Mouse (Mus musculus): ENCODE measurements around the gene Bik. TPM values are rescaled to one million over a fixed set of nuclear protein-coding genes. Genes with fewer than 3 reads are reported as not detected.

Gene Bik
- polyA plus RNA-seq, 2 experiments: 1.3 to 2.0 TPM

DNA sequence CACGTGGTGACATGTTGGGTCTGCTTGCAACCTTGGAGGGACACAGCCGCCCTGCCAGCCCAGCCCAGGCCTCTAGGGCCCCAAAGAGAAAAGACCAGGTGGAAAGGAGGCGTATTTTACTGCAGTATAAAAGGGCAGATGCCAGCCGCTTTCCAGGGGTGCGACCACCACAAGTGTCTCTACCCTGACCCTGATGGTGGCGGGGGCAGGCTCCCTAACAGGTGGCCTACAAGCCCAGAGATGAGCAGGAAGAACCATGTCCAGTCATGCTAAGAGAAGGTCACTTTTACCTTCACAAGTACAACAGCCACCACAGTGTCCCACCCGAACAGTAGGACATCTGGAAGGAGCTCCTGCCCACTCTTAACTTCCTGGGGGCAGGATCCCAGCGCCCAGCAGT, 48.9 kb downstream of the Bik start:
- no peak overlapping the region for H3K27ac ChIP-seq
- H3K4me1 ChIP-seq (replicated peaks; ENCODE audit: control insufficient read depth in 2 of 2, insufficient read depth in 2 of 2, low read length in 1 of 2): no peaks in the 10 kb centered on the region
- DNase-seq (ENCODE audit: low read depth in 3 of 3, low spot score in 3 of 3): no peak
- H3K4me3 ChIP-seq (ENCODE audit: insufficient read depth in 1 of 2, low read depth in 2 of 2, low read length in 2 of 2): no peak overlapping the region
- H3K27me3 ChIP-seq (ENCODE audit: control insufficient read depth, insufficient read depth, low read length): no peaks in the 10 kb centered on the region
- WGBS (ENCODE audit: insufficient replicate concordance): 88% methylated on average over 8 of the region's 8 CpGs
- TF ChIP-seq EP300 (IDR thresholded peaks at IDR 0.05; ENCODE audit: low read depth) (no peak), CTCF (IDR thresholded peaks at IDR 0.05; ENCODE audit: low read depth) (no peak)
- H3K9ac ChIP-seq (replicated peaks): no peak overlapping the region
- peaks cover 71% of the 10 kb centered on the region for H3K36me3 ChIP-seq (replicated peaks; ENCODE audit: control insufficient read depth, insufficient read depth, low read depth)
- ATAC-seq (ENCODE audit: insufficient read depth): no peak
- no peaks in the 10 kb centered on the region for H3K9me3 ChIP-seq (ENCODE audit: control insufficient read depth, low read length)
- H3K4me2 ChIP-seq (ENCODE audit: low read depth): no peak overlapping the region

DNA sequence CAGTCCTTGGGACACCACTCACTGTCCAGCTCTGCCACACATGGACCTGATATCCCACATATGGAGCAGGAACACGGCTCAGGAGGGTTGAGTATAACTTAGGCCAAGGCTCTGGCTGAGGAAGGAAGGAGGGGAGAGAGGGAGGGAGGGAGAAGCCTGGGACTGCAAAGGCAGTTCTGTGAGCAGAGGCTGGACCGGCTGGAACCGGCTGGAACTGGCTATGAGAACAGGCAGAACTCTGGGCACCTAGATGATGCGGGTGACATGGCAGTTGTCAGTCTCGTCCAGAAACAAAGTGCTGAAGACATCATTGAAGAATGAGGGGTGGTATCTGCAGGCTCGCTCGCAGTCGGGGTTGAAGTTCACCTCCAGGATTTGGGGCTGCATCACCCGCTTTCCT, 50.0 kb downstream of the Bik start:
- Histone ChIP-seq H3K4me3 (ENCODE audit: insufficient read depth in 1 of 2, low read depth in 2 of 2, low read length in 2 of 2) (no peak overlapping the region), H3K27ac (no peak overlapping the region), H3K4me1 (replicated peaks; ENCODE audit: control insufficient read depth in 2 of 2, insufficient read depth in 2 of 2, low read length in 1 of 2) (no peaks in the 10 kb centered on the region), H3K9me3 (ENCODE audit: control insufficient read depth, low read length) (no peaks in the 10 kb centered on the region), H3K36me3 (replicated peaks; ENCODE audit: control insufficient read depth, insufficient read depth, low read depth) (peaks cover 78% of the 10 kb centered on the region), H3K27me3 (ENCODE audit: control insufficient read depth, insufficient read depth, low read length) (no peaks in the 10 kb centered on the region), H3K4me2 (ENCODE audit: low read depth) (no peak overlapping the region), H3K9ac (replicated peaks) (no peak overlapping the region)
- TF ChIP-seq CTCF (IDR thresholded peaks at IDR 0.05; ENCODE audit: low read depth) (no peak), EP300 (IDR thresholded peaks at IDR 0.05; ENCODE audit: low read depth) (no peak)
- 91% methylated on average over 9 of the region's 9 CpGs for WGBS (ENCODE audit: insufficient replicate concordance)
- DNase-seq (ENCODE audit: low read depth in 3 of 3, low spot score in 3 of 3) (no peak), ATAC-seq (ENCODE audit: insufficient read depth) (no peak)

DNA sequence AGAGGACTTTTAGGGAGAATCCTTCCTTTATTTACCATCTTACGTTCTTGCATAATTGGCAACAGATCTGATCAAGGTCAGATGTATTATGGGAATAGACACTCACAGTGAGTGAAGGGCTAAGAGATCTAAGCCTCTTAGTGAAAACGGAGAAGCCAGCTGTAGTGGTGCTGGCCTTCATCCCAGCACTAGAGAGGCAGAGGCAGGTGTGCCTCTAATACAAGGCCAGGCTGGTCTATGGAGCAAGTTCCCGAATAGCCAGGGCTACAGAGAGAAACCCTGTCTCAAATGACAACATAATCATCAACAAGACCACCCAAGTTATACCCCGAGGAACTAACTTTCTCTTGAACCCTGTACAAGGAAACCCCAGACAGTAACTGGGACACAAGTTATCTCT, 56.3 kb downstream of the Bik start:
- TF ChIP-seq EP300 (IDR thresholded peaks at IDR 0.05; ENCODE audit: low read depth) (no peak), CTCF (IDR thresholded peaks at IDR 0.05; ENCODE audit: low read depth) (no peak)
- H3K4me2 ChIP-seq (ENCODE audit: low read depth): no peak overlapping the region
- peaks cover 13 to 14% of the 10 kb centered on the region in 2 experiments for H3K4me1 ChIP-seq (replicated peaks; ENCODE audit: control insufficient read depth in 2 of 2, insufficient read depth in 2 of 2, low read length in 1 of 2)
- no peak overlapping the region for H3K9ac ChIP-seq (replicated peaks)
- H3K27me3 ChIP-seq (ENCODE audit: control insufficient read depth, insufficient read depth, low read length): no peaks in the 10 kb centered on the region
- H3K27ac ChIP-seq: no peak overlapping the region; the same call in 1 of the 2 replicates
- no peak overlapping the region for H3K4me3 ChIP-seq (ENCODE audit: insufficient read depth in 1 of 2, low read depth in 2 of 2, low read length in 2 of 2)
- peaks cover 92% of the 10 kb centered on the region for H3K36me3 ChIP-seq (replicated peaks; ENCODE audit: control insufficient read depth, insufficient read depth, low read depth)
- WGBS (ENCODE audit: insufficient replicate concordance): 82% methylated on average over 4 of the region's 4 CpGs
- DNase-seq (ENCODE audit: low read depth in 3 of 3, low spot score in 3 of 3) (no peak), ATAC-seq (ENCODE audit: insufficient read depth) (no peak)
- H3K9me3 ChIP-seq (ENCODE audit: control insufficient read depth, low read length): peaks cover 6% of the 10 kb centered on the region

DNA sequence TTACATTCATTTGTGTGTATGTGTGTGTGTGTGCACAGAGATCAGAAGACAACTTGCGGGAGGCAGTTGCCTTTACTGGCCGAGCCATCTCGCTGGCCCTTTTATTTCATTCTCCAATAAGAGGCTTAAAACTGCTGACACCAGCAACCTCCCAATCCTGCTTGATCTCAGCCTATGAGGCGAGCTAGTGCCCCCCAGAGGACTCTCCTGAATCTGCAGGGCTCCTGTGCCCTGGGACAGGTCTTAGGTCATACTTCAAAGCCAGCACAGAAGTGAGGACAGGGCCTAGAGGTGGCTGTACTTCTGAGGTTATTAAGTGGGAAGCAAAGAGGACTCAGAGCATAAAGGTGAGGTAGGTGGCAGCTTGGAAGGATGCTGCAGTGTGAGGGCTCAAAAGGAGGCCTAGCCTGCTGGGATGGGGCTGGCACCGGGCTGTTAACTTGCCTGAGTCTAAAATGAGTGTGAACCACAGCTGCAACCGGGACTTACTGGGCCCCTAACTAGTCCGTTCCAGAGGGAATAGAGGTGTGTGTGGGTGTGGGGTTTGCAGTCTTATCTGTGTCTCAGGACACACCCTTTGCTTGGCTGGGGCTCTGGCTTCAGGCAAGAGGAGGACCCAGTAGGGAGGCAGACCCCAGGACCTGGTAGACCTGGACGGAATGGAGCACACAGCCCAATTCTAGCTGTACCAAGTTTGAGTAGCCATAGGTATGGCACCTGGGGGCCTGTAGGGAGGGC, 56.9 kb downstream of the Bik start:
- H3K4me1 ChIP-seq (replicated peaks; ENCODE audit: control insufficient read depth in 2 of 2, insufficient read depth in 2 of 2, low read length in 1 of 2): peaks cover 13 to 14% of the 10 kb centered on the region in 2 experiments
- peaks cover 92% of the 10 kb centered on the region for H3K36me3 ChIP-seq (replicated peaks; ENCODE audit: control insufficient read depth, insufficient read depth, low read depth)
- peak in 1 of 3 experiments; percentile 52 for DNase-seq (ENCODE audit: low read depth in 3 of 3, low spot score in 3 of 3)
- peak; percentile 82 for ATAC-seq (ENCODE audit: insufficient read depth)
- WGBS (ENCODE audit: insufficient replicate concordance): 59% methylated on average over 8 of the region's 8 CpGs
- H3K27ac ChIP-seq: peak overlapping the region; percentile 18
- peak overlapping the region; percentile 47 for H3K9ac ChIP-seq (replicated peaks)
- peak overlapping the region; percentile 51 for H3K4me2 ChIP-seq (ENCODE audit: low read depth)
- H3K9me3 ChIP-seq (ENCODE audit: control insufficient read depth, low read length): peaks cover 6% of the 10 kb centered on the region
- H3K27me3 ChIP-seq (ENCODE audit: control insufficient read depth, insufficient read depth, low read length): no peaks in the 10 kb centered on the region
- TF ChIP-seq EP300 (IDR thresholded peaks at IDR 0.05; ENCODE audit: low read depth) (no peak), CTCF (IDR thresholded peaks at IDR 0.05; ENCODE audit: low read depth) (peak; percentile 85)
- no peak overlapping the region; a peak in 1 of 4 replicates for H3K4me3 ChIP-seq (ENCODE audit: insufficient read depth in 1 of 2, low read depth in 2 of 2, low read length in 2 of 2)

DNA sequence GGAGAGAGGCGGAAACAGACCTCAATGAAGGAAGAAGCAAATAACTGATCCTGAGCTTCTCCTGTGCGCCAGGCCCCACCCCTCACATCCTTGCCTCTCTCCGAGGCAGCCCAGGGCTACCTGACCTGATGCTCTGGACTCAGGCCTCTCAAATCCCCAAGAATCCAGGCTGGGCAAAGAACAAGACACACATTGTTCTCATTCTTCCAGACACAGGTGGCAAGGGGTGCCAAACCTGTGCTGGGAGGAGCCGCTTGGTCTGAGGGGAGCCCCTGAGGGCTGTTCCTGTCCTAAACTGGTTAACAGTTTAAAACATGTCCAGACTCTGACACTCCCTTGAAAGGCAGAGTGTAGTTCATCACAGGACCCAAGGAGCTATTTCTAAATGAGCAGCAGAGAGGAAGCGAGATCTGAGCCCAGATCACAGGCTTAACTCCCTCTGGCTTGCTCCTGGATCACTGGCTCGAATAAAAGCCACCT, 58.1 kb downstream of the Bik start:
- ATAC-seq (ENCODE audit: insufficient read depth) (no peak), DNase-seq (ENCODE audit: low read depth in 3 of 3, low spot score in 3 of 3) (no peak)
- TF ChIP-seq CTCF (IDR thresholded peaks at IDR 0.05; ENCODE audit: low read depth) (no peak), EP300 (IDR thresholded peaks at IDR 0.05; ENCODE audit: low read depth) (no peak)
- peaks cover 90% of the 10 kb centered on the region for H3K36me3 ChIP-seq (replicated peaks; ENCODE audit: control insufficient read depth, insufficient read depth, low read depth)
- no peak overlapping the region for H3K4me3 ChIP-seq (ENCODE audit: insufficient read depth in 1 of 2, low read depth in 2 of 2, low read length in 2 of 2)
- no peak overlapping the region for H3K4me2 ChIP-seq (ENCODE audit: low read depth)
- H3K27me3 ChIP-seq (ENCODE audit: control insufficient read depth, insufficient read depth, low read length): no peaks in the 10 kb centered on the region
- H3K4me1 ChIP-seq (replicated peaks; ENCODE audit: control insufficient read depth in 2 of 2, insufficient read depth in 2 of 2, low read length in 1 of 2): peaks cover 13 to 14% of the 10 kb centered on the region in 2 experiments
- H3K9me3 ChIP-seq (ENCODE audit: control insufficient read depth, low read length): peaks cover 6% of the 10 kb centered on the region
- WGBS (ENCODE audit: insufficient replicate concordance): 87% methylated on average over 6 of the region's 6 CpGs
- H3K27ac ChIP-seq: no peak overlapping the region
- no peak overlapping the region for H3K9ac ChIP-seq (replicated peaks)
